Mouse (Mus musculus) gastrocnemius, adult 8-10 months (tissue): ENCODE measurements around the gene Ift81. TPM values are rescaled to one million over a fixed set of nuclear protein-coding genes. Genes with fewer than 3 reads are reported as not detected.
A peak's percentile ranks its signal among the peaks of the same experiment; 100 is the strongest.
"Not testable (repeated sequence)": the region's sequence is repeated elsewhere in the genome, so short reads cannot be mapped to it uniquely, and the experiment has no call there.

ENCODE experiments used
- DNase-seq, 2 experiments: peaks; one replicate each; pipeline ENCODE4 v3.0.0; 2022; ENCODE audit warnings: low spot score in 2 of 2
- total RNA-seq, 4 experiments: library from RNA; stranded (reverse); gene quantifications; 2 replicates each; pipeline ENCODE4 v1.2.4; 2022

Ift81 gene
- 1 to 10 TPM; 3.4 to 9.1 (median 5.9) TPM for total RNA-seq

DNA sequence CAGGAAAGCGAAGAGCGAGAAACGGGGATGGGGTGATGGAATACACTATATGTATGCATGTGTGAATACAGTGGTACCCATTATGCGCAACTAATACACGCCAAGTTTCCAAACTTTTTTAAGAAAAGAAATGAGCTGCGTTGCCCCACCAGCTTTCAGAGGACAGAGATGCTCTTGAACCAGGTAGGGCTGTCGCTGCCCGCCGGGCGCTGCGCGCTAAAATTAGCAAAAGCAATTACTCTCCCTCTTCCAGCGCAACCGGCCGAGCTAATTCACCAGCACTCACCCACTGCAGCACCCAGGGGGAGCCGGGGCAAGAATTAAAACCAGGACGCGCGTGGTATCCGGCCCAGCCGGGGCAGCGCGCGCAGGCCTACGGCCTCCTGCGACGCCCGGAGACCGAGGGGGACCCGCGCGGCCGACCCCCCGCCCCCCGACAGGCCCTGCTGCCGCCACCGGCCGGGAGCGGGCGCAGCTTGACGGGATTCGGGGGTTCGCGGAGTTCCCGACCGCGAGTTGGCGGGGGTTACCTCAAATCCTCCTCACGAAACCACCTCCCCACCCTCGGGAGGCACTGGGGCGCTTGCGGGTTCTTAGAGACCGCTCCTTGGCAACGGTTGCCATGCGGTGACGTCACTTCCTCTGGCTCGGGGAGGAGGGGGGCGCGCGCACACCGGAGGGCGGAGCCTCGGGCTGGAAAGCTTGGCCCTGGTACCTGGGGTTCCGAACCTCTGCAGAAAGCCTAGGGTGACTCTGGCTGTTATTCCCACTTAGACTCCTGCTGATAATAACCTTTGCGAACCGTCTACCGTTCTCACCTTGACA lies at the start of gene Ift81:
Gene Ift81 (minus strand): TSS at position 611 of the 825 bp plus-strand sequence.
- DNase-seq = peak; percentile 82 to 86

GRCm38 (mm10) chr5:122662501-122662900 lies 48.2 kb upstream of the Ift81 start:
- DNase-seq = no peak

DNA sequence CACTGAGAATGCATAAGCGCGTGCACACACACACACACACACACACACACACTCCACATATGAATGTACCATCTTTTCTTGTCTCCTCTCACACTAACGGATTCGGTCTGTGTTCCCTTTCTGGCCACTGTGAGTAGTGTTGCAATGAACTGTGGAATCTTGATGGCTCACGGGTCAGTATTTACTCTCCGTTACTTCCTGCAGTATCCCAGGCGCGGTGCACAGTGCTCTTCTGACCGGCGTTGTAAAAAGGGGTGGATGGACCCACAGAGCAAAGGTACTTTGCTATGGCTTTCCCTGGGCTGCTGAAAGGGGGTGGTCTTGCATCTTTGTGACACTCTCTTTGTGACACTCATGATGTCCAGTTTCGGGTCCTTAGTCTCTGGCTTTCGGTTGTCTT lies 42.5 kb upstream of the Ift81 start:
- DNase-seq = no peak

- DNase-seq = no peak
Observed at GRCm38 (mm10) chr5:122654268-122654573, 39.9 kb upstream of the Ift81 start.

DNA sequence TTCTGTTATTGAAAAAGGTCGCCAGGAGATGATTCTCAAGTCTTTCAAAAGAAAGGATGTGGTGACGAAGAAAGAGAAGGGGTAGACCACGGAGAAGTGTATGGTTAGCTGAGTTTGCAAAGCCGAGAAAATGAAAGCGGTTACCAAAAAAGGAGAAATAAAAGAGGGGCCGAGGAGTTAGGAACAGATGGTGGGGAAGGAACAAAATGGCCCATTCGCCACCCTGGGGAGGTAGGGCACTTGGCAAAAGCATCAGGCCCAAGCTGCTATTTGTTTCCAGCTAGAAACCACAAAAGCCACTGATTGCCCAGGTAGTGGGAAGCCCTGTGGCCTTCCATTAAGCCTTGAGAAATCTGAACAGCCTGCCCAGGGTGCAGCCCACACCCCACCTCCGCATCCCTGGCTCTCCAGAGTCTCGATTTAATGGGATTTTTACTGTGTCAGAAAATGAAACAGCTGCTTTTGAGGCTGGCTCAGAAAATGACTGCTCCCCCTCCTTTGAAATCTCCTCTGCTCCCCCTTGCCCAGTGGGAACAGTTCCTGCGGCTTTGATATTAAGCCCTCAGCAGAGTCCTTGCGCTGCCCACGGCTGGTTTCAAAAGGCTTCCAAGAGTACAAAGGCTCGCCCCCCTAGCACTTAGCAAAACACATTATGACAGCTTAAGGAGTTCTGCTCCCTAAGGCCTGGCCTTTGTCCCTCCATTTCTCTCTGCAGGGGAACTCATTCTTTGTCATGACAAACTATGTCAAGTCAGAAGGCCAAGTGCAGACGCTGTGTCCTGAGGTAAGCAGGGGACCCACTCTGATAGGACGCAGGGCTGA lies 39.3 kb upstream of the Ift81 start:
- no peak for DNase-seq

DNA sequence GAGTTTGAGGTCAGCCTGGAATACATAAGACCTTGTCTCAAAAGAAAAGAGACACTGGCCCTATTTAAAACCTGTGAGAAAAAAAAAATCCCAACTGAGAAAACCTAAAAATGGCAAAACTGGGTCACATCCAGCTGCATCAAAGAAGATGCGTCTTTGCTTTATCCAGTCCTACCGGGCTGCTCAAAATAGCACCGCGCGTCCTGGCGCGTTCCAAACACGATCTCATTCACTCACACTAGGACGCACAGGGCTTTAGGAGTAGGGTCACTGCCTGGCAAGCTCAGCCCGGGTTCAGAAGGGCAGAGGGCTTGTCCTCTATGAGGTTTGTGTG lies 38.8 kb upstream of the Ift81 start:
- no peak for DNase-seq

DNA sequence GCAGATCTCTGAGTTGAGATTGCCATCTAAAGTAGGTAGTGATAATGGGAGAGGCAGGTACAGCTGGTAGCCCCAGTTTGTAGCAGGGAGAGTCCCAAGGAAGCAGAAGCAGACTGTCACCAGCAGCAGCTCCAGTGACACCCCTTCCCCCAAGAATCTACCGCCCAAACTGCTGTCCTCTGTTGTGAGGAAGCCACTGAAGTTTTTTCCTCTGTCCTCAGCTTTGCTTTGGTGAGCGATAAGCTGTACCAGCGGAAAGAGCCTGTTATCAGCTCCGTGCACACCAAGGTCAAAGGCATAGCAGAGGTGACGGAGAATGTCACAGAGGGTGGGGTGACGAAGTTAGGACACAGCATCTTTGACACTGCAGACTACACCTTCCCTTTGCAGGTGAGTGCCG lies 38.2 kb upstream of the Ift81 start:
- DNase-seq = no peak

GRCm38 (mm10) chr5:122650100-122650499 lies 35.8 kb upstream of the Ift81 start:
- no peak for DNase-seq

GRCm38 (mm10) chr5:122649264-122649663 lies 34.9 kb upstream of the Ift81 start:
- DNase-seq = no peak

GRCm38 (mm10) chr5:122647952-122648374 lies 33.6 kb upstream of the Ift81 start:
- DNase-seq = not testable (repeated sequence)

- DNase-seq = no peak
Observed at GRCm38 (mm10) chr5:122647256-122647924, 33.1 kb upstream of the Ift81 start.

DNA sequence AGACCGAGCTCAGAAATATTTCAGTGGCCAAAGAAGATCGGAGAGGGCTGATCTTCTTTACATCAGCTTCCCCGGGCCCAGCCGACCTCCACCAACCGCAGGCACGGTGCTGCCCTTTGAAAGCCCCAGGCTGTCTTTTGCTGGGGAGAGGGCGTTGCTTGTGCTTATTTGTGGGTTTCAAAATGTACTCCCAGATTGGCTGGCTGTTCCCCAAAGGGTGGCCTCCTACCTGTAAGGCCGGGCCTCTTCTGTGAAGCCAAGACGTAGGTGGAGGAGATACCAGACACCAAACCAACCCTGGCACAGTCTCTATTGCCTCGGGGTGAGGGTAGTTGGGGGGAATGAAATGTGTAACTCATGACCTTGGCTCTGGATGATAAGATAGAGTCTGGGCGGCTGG lies 31.7 kb upstream of the Ift81 start:
- no peak for DNase-seq

GRCm38 (mm10) chr5:122645290-122645689 lies 31.0 kb upstream of the Ift81 start:
- DNase-seq = no peak

GRCm38 (mm10) chr5:122644111-122644607 lies 29.8 kb upstream of the Ift81 start:
- no peak for DNase-seq

- peak; percentile 16 to 37 for DNase-seq
Observed at GRCm38 (mm10) chr5:122643701-122644100, 29.4 kb upstream of the Ift81 start, which contains the start of gene P2rx7. Gene P2rx7, plus strand, starts transcription at chr5:122643911.

GRCm38 (mm10) chr5:122639986-122640385 lies 25.7 kb upstream of the Ift81 start:
- DNase-seq = no peak

- DNase-seq = no peak
Observed at GRCm38 (mm10) chr5:122639517-122639916, 25.2 kb upstream of the Ift81 start.

- DNase-seq = no peak
Observed at GRCm38 (mm10) chr5:122638296-122638695, 24.0 kb upstream of the Ift81 start.

DNA sequence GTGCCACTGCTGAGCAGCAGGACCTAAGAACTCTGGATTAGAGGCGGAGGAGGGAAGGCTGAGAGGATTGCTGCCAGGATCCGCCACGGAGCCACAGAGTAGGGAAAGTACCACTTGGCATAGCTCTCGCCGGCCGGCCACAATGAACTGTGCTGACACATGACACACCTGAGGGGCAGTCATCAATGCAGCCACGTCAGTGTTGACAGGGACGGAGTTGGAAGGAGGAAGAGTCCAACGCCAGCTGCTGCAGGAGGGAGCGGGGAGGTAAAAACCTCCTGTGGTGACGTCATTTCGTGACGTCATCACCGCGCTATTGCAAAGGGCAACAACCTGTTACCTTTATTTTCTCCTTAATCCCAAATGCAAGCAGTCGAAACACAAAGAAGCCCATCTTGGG lies 22.6 kb upstream of the Ift81 start:
- no peak for DNase-seq

GRCm38 (mm10) chr5:122636308-122636707 lies 22.0 kb upstream of the Ift81 start:
- no peak for DNase-seq

- no peak for DNase-seq
Observed at GRCm38 (mm10) chr5:122635228-122635627, 20.9 kb upstream of the Ift81 start.

- peak; percentile 65 to 79 for DNase-seq
Observed at GRCm38 (mm10) chr5:122627243-122627642, 12.9 kb upstream of the Ift81 start.
